Mouse (Mus musculus) heart, adult 2 months (tissue): ENCODE measurements around the gene Galnt18.

Source experiments
- CTCF ChIP-seq: fragments of 200-600 bp; IDR thresholded peaks from 2 replicates; pipeline ENCODE4 v1.8.1; 2022; ENCODE audit warnings: antibody characterized with exemption, mild to moderate bottlenecking, moderate library complexity
- POLR2A ChIP-seq: fragments of 200-500 bp; IDR thresholded peaks from 2 replicates; pipeline ENCODE4 v1.6.1; 2011; ENCODE audit warnings: mild to moderate bottlenecking, low read depth, low read length, control low read depth; ENCODE audit not compliant: insufficient read depth

GRCm38 (mm10) chr7:111580547-111580946, 199.2 kb downstream of the Galnt18 start:
- TF ChIP-seq CTCF (no peak), POLR2A (no peak)
